Mouse (Mus musculus) ES-Bruce4 (cell line): ENCODE data around the gene Fut2.

Experiments
- CTCF ChIP-seq: IDR thresholded peaks from one replicate; pipeline ENCODE4 v1.8.1; 2011; ENCODE audit warnings: low read depth, low read length
- EP300 ChIP-seq: IDR thresholded peaks from 2 replicates; pipeline ENCODE4 v1.6.1; 2011; ENCODE audit warnings: low read depth, low read length; ENCODE audit not compliant: insufficient read depth
- POLR2A ChIP-seq: IDR thresholded peaks from one replicate; pipeline ENCODE4 v1.8.1; 2011; ENCODE audit warnings: low read length; ENCODE audit not compliant: insufficient read depth

DNA sequence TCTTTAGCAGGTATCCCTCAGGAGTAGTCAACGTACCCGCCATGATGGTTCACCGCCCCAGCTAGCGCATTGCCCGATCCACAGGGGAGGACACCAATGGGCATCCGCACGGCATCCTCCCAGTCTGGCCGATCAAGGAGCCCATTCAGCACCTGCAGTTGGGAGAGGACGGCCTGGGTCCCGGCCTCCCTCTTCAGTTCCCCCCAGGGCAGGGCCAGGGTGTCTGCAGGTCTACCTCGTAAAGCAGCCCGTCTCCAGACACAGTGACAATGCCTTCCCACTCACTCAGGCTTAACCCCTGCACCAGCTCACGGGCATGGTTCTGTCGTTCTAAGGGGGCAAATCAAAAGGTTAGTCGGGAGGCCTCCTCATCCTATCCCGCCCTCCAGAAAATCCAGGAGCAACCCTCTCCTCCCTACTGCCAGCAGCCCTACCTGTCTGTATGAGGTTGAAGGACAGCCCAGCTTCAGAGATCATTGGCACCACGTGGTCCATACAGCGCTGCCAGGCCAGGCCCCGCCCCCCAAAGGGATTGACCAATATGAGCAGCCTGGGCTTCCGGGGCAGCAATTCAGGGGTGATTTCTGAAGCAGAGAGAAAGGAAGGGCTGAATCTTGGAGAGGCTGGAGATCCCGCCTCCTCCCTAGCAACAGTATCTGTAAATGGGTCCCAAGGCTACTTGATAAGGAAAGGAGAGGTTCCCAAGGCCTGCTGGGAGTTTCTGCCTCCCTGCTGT, 46.0 kb upstream of the Fut2 start:
- TF ChIP-seq CTCF: no peak
- TF ChIP-seq EP300: no peak
- no peak for TF ChIP-seq POLR2A
